Mouse (Mus musculus): ENCODE data around the gene Gcm2. TPM values are rescaled to one million over a fixed set of nuclear protein-coding genes. Genes with fewer than 3 reads are reported as not detected.

The Gcm2 gene
- total RNA-seq, 2 experiments from 2014 or later: not detected

GRCm38 (mm10) chr13:41080700-41081099 lies 30.1 kb downstream of the Gcm2 start:
- intact Hi-C loops (cut with DNase I): loop anchor here (5.0 to 10.0 kb wide), 2 partner anchors 74 to 157 kb away; no protein-coding TSS in a partner anchor
- no peak for DNase-seq

GRCm38 (mm10) chr13:41079859-41080258 lies 31.0 kb downstream of the Gcm2 start:
- intact Hi-C loops (cut with DNase I): loop anchor here (5.0 to 10.0 kb wide), 2 partner anchors 75 to 157 kb away; no protein-coding TSS in a partner anchor
- DNase-seq: no peak

- intact Hi-C loops (cut with DNase I): no loop called here
- peak; percentile 60 for DNase-seq
These were observed 31.4 kb downstream of the Gcm2 start, which contains the start of gene Mak for GRCm38 (mm10) chr13:41079421-41079780. Gene Mak (minus strand): TSS chr13:41079706.

GRCm38 (mm10) chr13:41078690-41079420 lies 32.0 kb downstream of the Gcm2 start:
- intact Hi-C loops (cut with DNase I): no loop called here
- peak; percentile 6 for DNase-seq

- intact Hi-C loops (cut with DNase I): no loop called here
- no peak for DNase-seq
These were observed 32.9 kb downstream of the Gcm2 start for GRCm38 (mm10) chr13:41077921-41078320.

GRCm38 (mm10) chr13:41073819-41074218 lies 37.0 kb downstream of the Gcm2 start:
- intact Hi-C loops (cut with DNase I): no loop called here

GRCm38 (mm10) chr13:41071617-41072016 lies 39.2 kb downstream of the Gcm2 start:
- intact Hi-C loops (cut with DNase I): no loop called here
- no peak for DNase-seq

More at GRCm38 (mm10) chr13:41073819-41074218, 37.0 kb downstream of the Gcm2 start:
- no peak for DNase-seq

GRCm38 (mm10) chr13:41067618-41068017 lies 43.2 kb downstream of the Gcm2 start:
- intact Hi-C loops (cut with DNase I): no loop called here

GRCm38 (mm10) chr13:41051965-41052364 lies 58.9 kb downstream of the Gcm2 start:
- intact Hi-C loops (cut with DNase I): no loop called here
- DNase-seq: no peak

More at GRCm38 (mm10) chr13:41067618-41068017, 43.2 kb downstream of the Gcm2 start:
- DNase-seq: no peak

Other genes with a start within 250 kb of the Gcm2 start
- gene Pak1ip1, start 110.0 kb downstream of the Gcm2 start, total RNA-seq (2021): 10 to 100 TPM; 29.8 to 33.7 TPM
- gene Tmem14c, start 94.7 kb downstream of the Gcm2 start, total RNA-seq (2021): 10 to 100 TPM; 56.1 to 57.2 TPM
- gene Mak, start 31.3 kb downstream of the Gcm2 start, total RNA-seq (2021): 1 to 10 TPM; 2.6 to 4.0 TPM
- under 1 TPM in 1 of 2 experiments, not detected in 1; 0.14 TPM for gene Sycp2l, start 3.3 kb upstream of the Gcm2 start, total RNA-seq (2021)
- 10 to 100 TPM; 42.9 to 44.9 TPM for gene Elovl2, start 109.4 kb upstream of the Gcm2 start, total RNA-seq (2021)
- gene Smim13, start 138.8 kb upstream of the Gcm2 start, total RNA-seq (2021): 10 to 100 TPM; 84.0 to 84.6 TPM
- not detected for gene Gm17364, start 162.9 kb upstream of the Gcm2 start, total RNA-seq (2021)